21 mouse cellular contexts compared by ENCODE assay signal in the genomic region with DNA sequence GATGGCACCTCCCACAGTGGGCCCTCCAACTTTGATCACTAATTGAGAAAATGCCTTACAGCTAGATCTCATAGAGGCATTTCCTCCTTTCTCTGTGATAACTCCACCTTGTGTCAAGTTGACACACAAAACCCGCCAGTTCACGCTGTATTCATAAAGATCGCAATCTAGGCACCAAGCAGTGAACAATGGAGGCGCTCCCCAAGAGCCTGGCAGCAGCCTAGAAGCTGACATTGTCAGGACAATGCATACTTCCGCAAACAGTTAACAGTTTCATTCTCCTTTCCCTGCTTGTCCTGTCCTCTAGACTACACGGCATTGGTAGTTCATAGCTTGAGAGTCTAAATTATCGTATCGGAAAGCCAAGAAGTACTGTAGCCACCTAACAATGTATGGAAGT. TPM values are rescaled to one million over a fixed set of nuclear protein-coding genes. Genes with fewer than 3 reads are reported as not detected.
"Had no signal": no experiment of that assay in that cellular context is flagged by ENCODE, and none has a peak within 500 bp of the region (broad histone marks: within the 10 kb centered on the region; RNA-seq: fewer than 3 reads in every experiment).

No protein-coding gene starts in this region.

- H3K27me3 ChIP-seq: limb, embryonic 12.5 days; limb, embryonic 15.5 days; midbrain, embryonic 12.5 days had no signal

- H3K4me1 ChIP-seq: limb, embryonic 12.5 days; limb, embryonic 15.5 days; midbrain, embryonic 12.5 days had no signal

- ATAC-seq: liver, postnatal 0 days; lung, postnatal 0 days had no signal

- H3K4me3 ChIP-seq: limb, embryonic 12.5 days; limb, embryonic 15.5 days; midbrain, embryonic 12.5 days had no signal

- H3K4me2 ChIP-seq: limb, embryonic 12.5 days; limb, embryonic 15.5 days; liver, embryonic 11.5 days; lung, embryonic 14.5 days; midbrain, embryonic 12.5 days had no signal

- H3K9ac ChIP-seq: limb, embryonic 12.5 days; limb, embryonic 15.5 days; liver, embryonic 14.5 days; liver, postnatal 0 days; lung, embryonic 14.5 days; midbrain, embryonic 12.5 days had no signal

- H3K36me3 ChIP-seq: limb, embryonic 12.5 days; limb, embryonic 15.5 days; midbrain, embryonic 12.5 days had no signal

- DNase-seq: kidney, adult 9 months; kidney, postnatal 14 days; kidney, postnatal 4 days; left cerebral cortex, postnatal 4 days; liver, postnatal 0 days; lung, embryonic 14.5 days; thymus, postnatal 25 days had no signal

- H3K27ac ChIP-seq: limb, embryonic 12.5 days; limb, embryonic 15.5 days; liver, embryonic 14.5 days; macrophage; midbrain, embryonic 12.5 days had no signal

- H3K9me3 ChIP-seq: limb, embryonic 12.5 days; limb, embryonic 15.5 days; midbrain, embryonic 12.5 days had no signal

RNA-seq across cellular contexts. Expression of gene Vamp9, which starts 16.0 kb away (rescaled TPM):
- total RNA-seq: layer of hippocampus, postnatal 14 days; left cerebral cortex, postnatal 4 days; megakaryocyte, adult 5-6 weeks; midbrain, postnatal 0 days had no signal
- polyA plus RNA-seq: limb, embryonic 12.5 days; liver, embryonic 11.5 days; liver, embryonic 14.5 days; liver, postnatal 0 days; lung, postnatal 0 days; macrophage; neural tube, embryonic 11.5 days; small intestine, adult 2 months; spleen, adult 2 months; stomach, embryonic 16.5 days had no signal
